Mouse (Mus musculus) gastrocnemius, postnatal 36 days (tissue): Measurements from ENCODE around the gene Slc4a1. TPM values are rescaled to one million over a fixed set of nuclear protein-coding genes. Genes with fewer than 3 reads are reported as not detected.
A peak's percentile ranks its signal among the peaks of the same experiment; 100 is the strongest.

Source experiments
- DNase-seq, 2 experiments: peaks; one replicate each; pipeline ENCODE4 v3.0.0; 2022
- intact Hi-C: fragments of 180-260 bp; cut with DNase I; formaldehyde crosslinking; loops from one replicate; pipeline ENCODE4 v1.15.1; 2025
- total RNA-seq, 2 experiments: library from RNA; stranded (reverse); gene quantifications; 2 replicates each; pipeline ENCODE4 v1.2.3; 2021

Gene Slc4a1
- total RNA-seq, 2 experiments from 2014 or later, result 0.31 TPM; not detected in 1

DNA sequence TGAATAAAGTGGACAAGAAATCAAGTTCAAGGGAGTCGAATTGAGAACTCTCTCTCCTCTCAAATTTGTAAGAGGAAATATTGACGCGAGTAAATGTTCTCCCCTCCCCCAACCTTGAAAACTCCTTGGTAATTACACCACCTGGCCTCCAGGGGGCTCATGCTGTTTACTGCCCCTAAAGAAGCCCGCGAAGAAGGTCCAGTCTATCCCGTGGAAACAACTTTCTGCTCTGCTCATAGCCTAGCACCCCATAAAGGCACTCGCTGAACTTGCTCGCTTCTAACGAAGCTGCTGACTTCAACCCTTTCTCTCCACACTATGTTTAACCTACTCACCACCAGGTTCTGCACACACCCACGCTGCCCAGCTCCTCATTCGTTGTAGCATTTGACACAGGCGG, 11.2 kb upstream of the Slc4a1 start:
- DNase-seq, result no peak
- intact Hi-C loops, result no loop called here

DNA sequence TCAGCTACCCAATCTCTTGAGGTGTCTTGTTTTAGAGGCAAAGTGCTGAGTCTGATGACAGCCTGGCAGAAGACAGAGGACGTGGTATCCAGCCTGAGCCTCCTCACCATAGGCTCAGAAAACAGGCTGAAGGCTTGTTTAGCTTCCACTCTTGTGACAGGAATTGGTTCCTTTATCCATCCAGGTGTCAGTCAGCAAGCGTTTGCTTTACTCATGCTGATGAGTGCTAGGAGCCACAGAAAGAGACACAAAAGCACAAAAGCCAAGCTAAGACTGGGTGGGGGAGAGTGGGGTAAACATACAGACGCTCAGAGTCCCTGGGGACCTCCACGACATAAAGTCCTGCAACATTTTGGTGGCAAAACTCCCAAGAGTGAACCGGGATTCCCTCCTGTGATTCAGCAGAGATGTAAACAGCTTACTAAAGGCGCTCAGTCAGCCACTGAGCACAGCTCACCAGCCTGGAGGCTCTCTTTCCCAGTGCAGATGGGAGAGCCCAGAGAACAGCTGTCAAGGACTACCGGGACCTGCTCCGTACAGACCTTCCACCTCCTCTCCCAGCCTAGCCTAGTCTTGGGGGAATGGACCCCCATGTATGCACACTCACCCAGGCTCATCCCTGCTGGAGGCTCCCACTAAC, 10.3 kb upstream of the Slc4a1 start:
- DNase-seq, result no peak
- intact Hi-C loops, result no loop called here

DNA sequence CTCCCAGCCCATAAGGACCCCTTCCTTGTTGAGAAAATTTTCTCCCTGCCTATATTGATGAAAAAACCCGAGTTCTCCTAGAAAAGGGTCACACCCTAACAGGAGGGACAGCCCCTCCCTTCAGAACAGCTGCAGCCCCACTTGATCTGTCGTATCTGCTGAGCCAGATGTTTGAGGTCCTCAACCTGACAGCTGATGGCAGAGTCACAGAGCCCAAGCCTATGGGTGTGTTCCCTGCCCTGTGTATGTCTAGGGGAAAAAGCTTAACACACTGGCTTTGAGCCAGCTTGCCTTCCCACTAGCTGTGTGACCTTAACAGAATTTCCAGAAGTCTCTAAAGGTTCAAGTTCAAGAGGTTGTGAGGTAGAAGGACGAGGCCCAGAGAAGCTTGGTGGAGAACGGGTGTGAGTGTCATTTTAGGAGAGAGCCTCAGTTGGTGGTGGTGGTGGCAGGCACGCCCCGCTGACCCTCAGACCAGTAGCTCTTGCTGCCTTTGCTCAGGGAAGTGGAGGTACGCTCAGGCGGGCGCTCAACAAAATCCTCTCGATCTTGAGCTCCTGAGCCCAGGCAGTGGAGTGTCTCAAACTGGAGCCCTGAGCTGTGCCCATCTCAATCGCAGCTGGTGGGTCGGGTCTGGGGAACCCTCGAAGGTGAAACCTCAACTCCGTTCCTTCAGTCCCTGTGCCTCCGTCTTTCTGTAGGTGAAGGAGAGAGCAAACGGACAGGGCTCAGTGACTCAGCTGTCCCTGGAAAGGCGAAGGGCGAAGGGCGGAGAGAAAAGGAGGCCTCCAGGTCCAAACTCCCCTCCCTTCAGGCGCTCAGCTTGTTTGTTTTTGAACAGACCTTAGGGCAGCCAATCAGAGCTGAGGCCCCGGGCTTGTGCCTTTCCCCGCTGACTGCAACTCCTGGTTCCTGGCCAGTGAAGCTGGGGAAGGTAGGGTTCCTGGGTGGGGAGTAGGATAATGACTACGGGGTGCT, 9.5 kb upstream of the Slc4a1 start:
- intact Hi-C loops, result no loop called here
- DNase-seq, result peak; percentile 28 to 43

DNA sequence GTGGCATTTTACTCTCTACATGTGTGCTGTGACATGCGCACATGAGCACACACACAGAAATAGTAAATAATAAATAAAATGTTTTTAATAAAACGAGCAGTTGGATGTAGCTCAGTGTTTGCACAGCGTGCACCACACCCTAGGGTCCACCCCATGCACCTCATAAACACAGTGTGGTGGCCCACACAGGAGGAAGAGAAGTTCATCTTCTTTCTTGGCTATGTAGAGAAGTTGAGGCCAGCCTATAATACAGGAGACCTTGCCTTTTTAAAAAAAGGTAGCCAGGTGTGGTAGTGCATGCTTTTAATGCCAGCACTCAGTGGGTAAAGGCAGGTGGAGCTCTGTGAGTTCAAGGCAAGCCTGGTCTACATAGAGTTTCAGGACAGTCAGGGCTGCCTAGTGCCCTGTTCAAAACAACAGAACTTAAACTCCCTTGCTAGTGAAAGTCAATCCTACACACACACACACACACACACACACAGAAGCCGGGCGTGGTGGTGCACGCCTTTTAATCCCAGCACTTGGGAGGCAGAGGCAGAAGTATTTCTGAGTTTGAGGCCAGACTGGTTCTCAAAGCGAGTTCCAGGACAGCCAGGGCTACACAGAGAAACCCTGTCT, 8.2 kb upstream of the Slc4a1 start:
- no peak for DNase-seq
- intact Hi-C loops, result no loop called here

DNA sequence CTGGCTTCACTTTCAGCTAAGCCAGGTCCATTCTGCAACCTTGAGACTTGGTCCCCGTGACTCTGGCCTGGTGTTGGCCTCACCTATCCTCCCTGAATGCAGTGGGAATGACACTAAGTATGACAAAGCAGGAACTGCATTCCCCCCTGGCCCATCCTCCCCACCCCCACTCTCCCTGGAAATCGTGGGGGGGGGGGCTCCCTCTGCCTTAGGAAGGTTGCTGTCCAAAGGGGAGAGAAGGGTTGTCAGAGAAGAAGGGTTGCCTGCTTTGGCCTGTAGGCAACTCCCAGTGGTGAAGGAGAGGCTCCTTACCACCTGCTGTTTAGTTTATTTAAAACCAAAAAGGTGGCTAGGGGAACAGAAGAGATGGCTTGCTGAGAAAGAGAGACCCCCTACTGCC, 7.6 kb upstream of the Slc4a1 start:
- DNase-seq, result no peak
- intact Hi-C loops, result no loop called here

DNA sequence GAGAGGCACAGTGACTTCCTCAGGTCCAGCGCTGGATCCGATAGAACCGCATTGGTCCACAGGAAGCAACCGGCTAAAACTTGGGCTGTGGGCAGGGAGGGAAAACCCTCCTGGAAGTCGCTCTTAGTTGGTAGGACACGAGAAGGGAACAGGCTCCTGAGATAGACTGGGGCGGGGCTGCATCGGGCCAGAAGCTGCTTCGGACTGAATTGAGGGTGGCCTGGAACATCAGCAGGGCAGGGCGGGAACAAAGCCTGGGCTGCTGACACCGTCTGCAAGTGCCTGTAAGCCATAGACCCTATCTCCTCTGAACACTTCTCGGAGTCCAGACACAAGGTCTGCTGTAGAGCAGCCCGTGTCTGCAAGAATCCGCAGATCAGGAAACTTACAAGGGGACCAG, 6.9 kb upstream of the Slc4a1 start:
- no peak for DNase-seq
- intact Hi-C loops, result no loop called here

DNA sequence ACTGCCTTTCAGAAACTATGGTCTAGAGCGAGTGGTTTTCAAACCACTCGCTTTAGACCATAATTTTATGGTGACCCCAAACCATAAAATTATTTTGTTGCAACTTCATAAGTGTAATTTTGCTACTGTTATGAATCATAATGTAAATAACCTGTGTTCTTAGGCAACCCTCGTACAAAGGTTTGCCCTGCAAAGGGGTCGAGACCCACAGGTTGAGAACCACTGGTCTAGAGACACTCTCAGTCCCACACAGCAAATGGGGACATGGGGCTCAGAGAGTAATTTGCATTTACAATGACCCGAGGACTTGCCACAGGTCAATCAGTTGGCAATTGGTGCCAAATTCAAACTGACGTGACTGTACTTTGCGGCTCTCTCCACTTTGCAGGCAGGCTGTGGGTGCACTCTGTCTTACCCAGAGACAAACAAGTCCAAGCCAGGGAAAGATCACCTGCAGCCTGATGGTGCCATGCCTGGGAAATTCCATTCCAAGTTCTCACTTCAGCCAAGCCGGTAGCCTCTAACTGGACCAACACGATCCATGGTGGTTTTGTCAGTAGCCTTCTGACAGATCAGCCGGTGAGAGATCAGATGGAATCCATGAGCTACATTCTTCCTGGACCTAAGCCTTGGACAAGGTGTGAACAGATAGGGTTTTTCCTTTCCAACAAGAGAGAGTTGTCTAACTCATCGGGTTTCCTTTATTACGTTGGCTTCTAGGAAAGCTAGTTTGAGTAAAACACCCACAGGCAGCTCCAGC, 6.1 kb upstream of the Slc4a1 start:
- DNase-seq, result no peak
- intact Hi-C loops, result no loop called here

DNA sequence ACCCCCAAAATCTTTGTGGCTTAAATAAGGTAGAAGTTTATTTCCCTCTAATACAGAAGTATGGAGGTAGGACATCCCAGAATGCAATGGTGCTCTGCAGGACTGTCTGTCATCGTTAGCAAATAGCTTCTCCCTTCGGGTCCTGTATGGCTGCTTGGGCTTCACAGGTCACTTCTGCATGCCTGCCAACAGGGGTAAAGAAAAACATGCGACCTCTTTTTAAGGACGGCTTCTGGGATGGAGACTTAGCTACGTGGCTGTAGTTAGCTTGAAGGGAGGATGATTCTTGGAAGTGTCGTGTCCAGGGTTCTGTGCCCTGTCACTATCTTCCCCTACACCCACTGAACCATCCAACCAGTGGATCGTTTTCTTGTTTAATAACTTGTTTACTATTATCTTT, 4.3 kb upstream of the Slc4a1 start:
- intact Hi-C loops, result no loop called here
- no peak for DNase-seq

DNA sequence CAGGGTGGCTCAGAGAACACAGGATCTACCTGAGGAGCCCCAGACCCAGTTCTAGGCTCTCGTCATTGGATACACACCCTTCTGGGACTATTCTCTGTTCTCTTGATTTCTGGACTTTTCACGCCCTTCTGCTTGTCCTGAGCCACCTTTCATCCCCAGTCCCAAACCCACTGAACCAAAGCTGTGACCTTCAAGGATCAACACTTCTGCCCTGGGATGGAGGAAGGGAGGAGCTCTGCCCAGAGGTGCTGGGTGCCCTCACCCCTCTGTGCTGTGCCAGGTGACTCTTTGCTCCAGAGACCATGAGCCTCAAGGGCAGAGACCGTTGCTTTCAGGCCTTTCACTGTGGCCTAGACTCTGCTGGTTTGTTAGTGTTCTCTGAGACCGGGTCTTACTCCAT, 3.3 kb upstream of the Slc4a1 start:
- intact Hi-C loops, result no loop called here
- no peak for DNase-seq

DNA sequence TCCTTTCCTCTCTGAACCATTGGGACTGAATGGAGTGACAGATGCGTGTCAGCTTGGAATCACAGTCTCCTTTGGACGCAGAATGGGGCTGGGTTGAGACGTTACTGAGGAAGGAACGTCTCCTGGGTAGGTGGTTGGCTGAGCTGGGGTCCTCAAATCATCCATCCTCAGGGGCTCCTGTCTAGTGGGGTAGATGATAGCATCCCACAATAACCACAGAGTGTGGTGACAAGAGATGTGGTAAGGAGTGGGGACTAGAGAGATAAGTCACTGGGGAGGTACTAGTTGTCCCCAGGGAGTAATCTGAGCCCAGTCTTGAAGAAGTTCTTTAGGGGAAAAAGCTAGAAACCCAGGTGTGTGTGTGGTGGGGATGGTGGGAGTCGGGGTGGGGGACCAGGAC, 2.3 kb upstream of the Slc4a1 start:
- no peak for DNase-seq
- intact Hi-C loops, result no loop called here

DNA sequence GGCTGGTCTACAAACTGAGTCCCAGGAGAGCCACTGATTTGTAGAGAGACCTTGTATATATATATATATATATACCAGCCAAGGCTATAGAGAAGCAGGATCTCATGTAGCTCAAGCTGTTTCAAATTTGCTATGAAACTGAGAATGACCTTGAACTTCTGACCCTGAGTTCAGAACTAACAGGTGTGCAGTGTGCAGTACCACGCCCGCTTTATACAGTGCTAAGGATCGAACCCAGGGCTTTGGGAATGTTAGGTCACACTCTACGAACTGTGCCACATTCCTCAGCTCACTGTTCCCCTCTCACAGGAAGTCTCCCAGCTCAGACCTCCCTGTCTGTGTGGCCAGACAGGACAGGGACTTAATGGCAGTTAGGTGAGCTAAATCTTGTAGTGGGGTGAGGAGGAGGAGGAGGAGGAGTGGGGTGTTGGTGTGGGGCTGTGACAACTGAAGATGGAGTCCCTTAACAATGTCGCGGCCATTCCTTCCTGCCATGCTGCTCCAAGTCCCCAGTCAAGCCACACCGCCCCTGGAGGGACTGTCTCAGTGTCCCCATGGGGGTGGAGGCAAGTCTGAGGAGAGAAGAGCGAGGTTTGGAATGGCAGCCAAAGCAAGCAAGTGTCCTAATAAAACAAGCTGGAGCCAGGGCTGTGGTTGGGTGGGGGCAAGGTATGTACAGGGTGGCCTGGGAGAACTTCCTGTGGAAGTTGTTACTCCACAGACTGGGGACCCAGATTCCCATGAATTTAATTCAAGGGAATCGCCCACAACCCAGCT, 1.7 kb upstream of the Slc4a1 start:
- DNase-seq, result no peak
- intact Hi-C loops, result no loop called here

DNA sequence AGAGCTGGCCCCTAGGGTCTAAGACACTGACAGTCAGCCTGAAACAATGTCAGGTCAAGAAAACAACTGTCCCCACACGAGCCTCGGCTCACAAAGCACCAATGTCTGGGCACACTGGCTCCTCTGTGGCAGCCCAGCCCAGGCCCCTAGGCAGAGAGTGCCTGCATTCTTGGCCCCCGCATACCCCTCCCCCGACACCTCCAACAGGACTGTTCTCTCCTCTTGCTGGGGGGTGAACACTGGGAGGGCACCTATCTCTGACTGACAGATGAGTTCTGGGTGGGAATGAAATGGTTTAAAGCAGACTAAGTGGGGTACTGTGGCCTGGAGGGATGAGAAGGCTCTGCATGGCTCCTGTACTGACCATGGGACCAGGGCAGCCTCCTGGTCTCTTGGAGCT, 304 bp downstream of the Slc4a1 start:
- intact Hi-C loops, result no loop called here
- no peak for DNase-seq

DNA sequence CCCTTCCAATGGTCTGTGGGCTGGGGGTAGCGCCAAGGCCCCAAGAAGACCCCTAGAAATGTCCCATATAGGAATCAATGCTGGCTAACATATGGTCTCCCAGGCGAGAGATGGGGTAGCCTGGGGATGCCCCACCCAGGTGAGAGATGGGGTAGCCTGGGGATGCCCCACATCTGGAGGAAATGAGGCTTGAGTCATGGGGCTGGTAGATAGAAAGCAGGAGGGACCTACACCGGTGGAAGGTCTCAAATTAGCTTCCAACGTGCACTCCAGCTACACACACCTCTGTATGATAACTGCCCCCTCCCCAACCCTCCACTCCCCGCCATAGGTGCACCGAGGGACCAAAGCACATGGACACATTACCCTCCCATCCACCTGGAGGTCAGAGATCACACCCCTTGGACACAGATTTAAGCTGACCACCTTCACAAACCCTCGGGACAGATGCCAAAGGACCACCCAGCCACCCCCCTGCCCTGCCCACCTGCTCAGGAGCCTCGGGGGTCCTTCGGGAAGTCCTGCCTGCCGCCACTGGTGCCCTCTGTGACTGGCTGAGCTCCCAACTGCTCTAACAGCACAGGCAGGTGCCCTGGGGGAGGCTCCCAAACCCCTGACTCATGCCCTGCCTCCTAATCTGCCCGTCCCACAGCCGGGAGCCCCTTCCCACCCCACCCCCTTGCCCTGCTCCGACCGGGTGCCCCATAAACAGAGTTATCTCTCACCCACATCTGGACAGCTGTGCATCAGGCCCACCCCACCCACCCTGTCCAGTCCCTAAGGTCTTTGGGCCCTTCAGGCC, 1.2 kb downstream of the Slc4a1 start:
- intact Hi-C loops, result no loop called here
- no peak for DNase-seq

DNA sequence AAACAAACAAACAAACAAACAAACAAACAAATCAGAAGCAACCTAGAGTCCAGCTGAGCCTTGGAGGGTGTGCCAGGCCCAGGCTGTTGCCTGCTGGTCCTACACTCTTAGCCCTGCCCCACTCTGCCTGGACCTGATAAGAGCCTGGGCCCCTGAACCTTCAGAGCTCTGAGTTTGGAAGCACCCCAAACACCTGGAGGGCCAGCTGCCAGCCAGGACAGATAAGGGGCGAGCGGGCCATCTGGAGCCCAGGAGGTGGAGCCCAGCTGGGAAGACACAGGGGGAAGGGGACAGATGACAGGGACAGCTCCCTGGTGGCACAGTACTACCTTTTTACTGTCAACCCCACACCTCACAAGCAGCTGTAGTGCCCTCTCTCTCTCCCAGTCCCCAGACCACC, 2.4 kb downstream of the Slc4a1 start:
- intact Hi-C loops, result no loop called here
- no peak for DNase-seq

DNA sequence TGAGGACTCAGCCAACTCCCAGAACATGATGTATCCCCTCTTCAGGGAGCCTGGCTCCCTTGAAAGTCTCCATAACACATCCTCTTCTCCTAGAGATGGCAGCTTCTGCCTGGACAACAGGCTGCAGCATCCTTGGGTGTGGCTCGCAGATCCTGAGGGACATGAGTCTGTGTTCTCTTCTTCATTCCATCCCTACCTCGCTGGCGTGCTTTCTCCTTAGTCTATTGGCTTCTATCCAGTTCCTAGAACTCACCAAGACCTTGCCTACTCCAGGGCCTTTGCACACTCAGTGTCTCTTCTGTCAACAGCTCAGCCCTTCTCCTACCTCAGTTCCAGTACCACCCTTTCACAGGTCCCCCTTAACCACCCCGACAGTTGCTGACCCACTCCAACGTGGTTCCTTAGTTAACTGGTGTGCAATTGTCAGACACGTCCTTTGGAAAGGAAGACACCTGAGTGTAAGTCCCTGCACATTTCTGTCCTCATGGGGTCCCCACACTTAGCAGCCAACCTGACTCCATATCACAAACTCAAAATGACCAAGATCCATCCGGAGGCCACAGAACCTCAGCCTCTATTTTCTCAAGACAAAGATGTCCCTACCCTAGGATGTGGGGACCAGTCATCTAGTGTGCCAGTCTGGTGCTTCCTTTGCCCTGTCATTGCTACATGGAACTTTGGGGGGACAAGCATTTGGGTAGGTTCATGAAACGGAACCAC, 4.1 kb downstream of the Slc4a1 start:
- DNase-seq, result no peak
- intact Hi-C loops, result no loop called here

DNA sequence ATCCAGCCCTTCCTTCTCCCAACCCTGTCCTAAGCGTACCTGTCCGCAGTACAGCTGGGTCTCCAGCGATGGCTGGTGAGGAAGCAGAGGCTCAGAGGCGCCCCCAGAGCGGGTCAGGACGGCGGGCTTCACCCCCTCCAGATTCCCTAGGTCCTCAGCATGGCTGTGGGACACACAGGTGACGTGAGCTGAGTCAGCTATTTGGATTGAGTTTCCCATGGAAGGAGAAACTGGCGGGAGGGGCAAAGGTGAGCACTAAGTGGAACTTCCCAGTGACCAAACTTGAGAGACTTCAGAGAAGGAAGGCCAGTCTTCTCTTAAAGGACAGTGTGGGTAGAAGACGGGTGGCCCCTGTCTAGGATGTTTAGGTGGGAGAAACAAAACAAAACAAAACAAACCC, 7.6 kb downstream of the Slc4a1 start:
- intact Hi-C loops, result no loop called here
- DNase-seq, result no peak

DNA sequence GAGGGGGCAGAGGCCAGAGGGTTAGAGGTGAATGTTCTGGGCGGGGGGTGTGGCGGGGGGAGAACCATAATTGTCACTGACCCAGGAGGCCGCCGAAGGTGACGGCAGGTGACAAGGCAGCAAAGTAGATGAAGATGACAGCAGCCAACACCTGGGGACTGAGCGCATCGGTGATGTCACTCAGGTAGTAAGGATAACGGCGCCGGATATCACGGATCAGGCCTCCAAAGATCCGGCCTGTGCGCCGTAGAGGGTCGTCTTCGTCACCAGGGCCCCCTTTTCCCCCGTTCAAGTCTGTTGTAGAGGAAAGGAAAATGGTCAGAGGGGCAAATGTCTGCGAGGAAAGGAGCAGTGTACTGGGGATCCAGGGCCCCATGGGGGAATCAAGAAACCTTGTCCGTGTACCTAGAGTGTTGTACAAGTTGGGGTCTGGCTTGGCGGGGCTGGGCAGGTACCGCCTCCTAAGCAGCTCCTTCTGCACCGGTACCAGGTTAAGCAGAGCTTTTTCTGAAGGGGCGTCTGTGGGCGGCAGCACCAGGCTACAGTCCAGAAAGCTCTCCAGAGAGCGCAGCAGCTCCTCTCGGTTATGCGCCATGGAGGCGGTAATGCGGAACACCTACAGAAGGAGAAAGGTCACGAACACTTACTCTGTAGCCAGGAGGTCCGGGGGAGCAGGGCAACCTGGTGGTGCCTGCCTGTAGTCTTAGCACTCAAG, 9.2 kb downstream of the Slc4a1 start:
- intact Hi-C loops, result no loop called here

DNA sequence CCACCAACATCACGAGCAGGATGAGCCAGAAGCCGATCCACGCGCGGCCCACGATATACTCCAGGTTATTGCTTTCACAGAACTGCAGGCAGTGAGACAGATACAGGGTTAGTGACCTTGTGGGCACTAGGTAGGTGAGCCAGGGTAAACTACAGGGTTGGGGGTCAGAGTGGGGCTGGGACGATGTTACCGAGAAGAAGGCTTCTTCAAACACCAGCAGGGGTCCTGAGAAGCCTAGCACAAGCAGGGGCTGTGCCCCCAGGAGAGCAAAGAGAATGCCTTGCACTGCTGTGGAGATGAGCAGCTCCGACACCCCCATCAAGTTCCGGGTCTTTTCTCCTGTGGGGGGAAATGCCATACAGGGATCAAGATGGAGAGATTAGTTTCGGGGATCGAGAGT, 9.8 kb downstream of the Slc4a1 start:
- intact Hi-C loops, result no loop called here
- DNase-seq, result no peak

More for the DNA sequence above, 9.2 kb downstream of the Slc4a1 start:
- DNase-seq, result no peak
